ENCODE assay signal across 20 mouse cellular contexts in genomic region chr6:88030432-88030831, GRCm38 (mm10).
"Had no signal": no experiment of that assay in that cellular context is flagged by ENCODE, and none has a peak within 500 bp of the region (broad histone marks: within the 10 kb centered on the region; RNA-seq: fewer than 3 reads in every experiment).

No protein-coding gene starts in this region.

- H3K27ac ChIP-seq: intestine, embryonic 15.5 days; kidney, embryonic 15.5 days; limb, embryonic 12.5 days; limb, embryonic 15.5 days; liver, embryonic 14.5 days; midbrain, embryonic 12.5 days; midbrain, embryonic 15.5 days; neural tube, embryonic 13.5 days had no signal

- DNase-seq: kidney, adult 11 months; kidney, adult 8-10 months; kidney, postnatal 10 days; kidney, postnatal 36 days; liver, postnatal 0 days; lung, embryonic 14.5 days; right cerebral cortex, postnatal 14 days; right cerebral cortex, postnatal 4 days; spleen, adult 18-20 months; thymus, adult 18-20 months; thymus, postnatal 4 days had no signal

- H3K9me3 ChIP-seq: intestine, embryonic 15.5 days; kidney, embryonic 15.5 days; limb, embryonic 12.5 days; limb, embryonic 15.5 days; midbrain, embryonic 12.5 days; midbrain, embryonic 15.5 days; neural tube, embryonic 13.5 days had no signal

- H3K4me1 ChIP-seq: kidney, embryonic 15.5 days; limb, embryonic 12.5 days; limb, embryonic 15.5 days; midbrain, embryonic 12.5 days; midbrain, embryonic 15.5 days; neural tube, embryonic 13.5 days had no signal

- H3K27me3 ChIP-seq: intestine, embryonic 15.5 days; kidney, embryonic 15.5 days; limb, embryonic 12.5 days; limb, embryonic 15.5 days; midbrain, embryonic 12.5 days; midbrain, embryonic 15.5 days; neural tube, embryonic 13.5 days had no signal

- H3K4me3 ChIP-seq: intestine, embryonic 15.5 days; kidney, embryonic 15.5 days; limb, embryonic 12.5 days; limb, embryonic 15.5 days; midbrain, embryonic 12.5 days; midbrain, embryonic 15.5 days; myocyte; neural tube, embryonic 13.5 days had no signal

- H3K36me3 ChIP-seq: intestine, embryonic 15.5 days; midbrain, embryonic 15.5 days had no signal

- ATAC-seq: intestine, embryonic 15.5 days; liver, postnatal 0 days; midbrain, embryonic 15.5 days had no signal

- H3K9ac ChIP-seq: intestine, embryonic 15.5 days; kidney, embryonic 15.5 days; limb, embryonic 12.5 days; limb, embryonic 15.5 days; liver, embryonic 14.5 days; liver, postnatal 0 days; lung, embryonic 14.5 days; midbrain, embryonic 12.5 days; midbrain, embryonic 15.5 days; neural tube, embryonic 13.5 days had no signal
